Mouse (Mus musculus) hindbrain, embryonic 11.5 days (tissue): Measurements from ENCODE around the gene 2010300C02Rik. TPM values are rescaled to one million over a fixed set of nuclear protein-coding genes. Genes with fewer than 3 reads are reported as not detected.
"Not testable (repeated sequence)": the region's sequence is repeated elsewhere in the genome, so short reads cannot be mapped to it uniquely, and the experiment has no call there.

Source experiments
- ATAC-seq: fragments of 200-750 bp; cut with Nextera tagmentation; 2 replicates; pipeline ENCODE4 v1.8.0; 2017; ENCODE audit warnings: mild to moderate bottlenecking, moderate TSS enrichment, moderate library complexity; ENCODE audit not compliant: low FRiP score
- DNase-seq: peaks from one replicate; pipeline ENCODE4 v3.0.0-alpha.2; 2015; ENCODE audit warnings: low spot score
- H3K27ac ChIP-seq: fragments of 300-500 bp; sonication (generic); 2 replicates; pipeline ENCODE4 v1.5.1; 2014; ENCODE audit warnings: mild to moderate bottlenecking, low read depth, low read length
- H3K27me3 ChIP-seq: fragments of 300-500 bp; sonication (generic); 2 replicates; pipeline ENCODE4 v1.6.1; 2014; ENCODE audit warnings: mild to moderate bottlenecking, low read length, moderate library complexity, mixed read lengths; ENCODE audit not compliant: control insufficient read depth, insufficient read depth
- H3K36me3 ChIP-seq: fragments of 300-500 bp; sonication (generic); 2 replicates; pipeline ENCODE4 v1.6.1; 2014; ENCODE audit warnings: mild to moderate bottlenecking, low read length, moderate library complexity, mixed read lengths; ENCODE audit not compliant: control insufficient read depth, insufficient read depth
- H3K4me1 ChIP-seq: fragments of 300-500 bp; sonication (generic); replicated peaks from 2 replicates; pipeline ENCODE4 v1.6.1; 2014; ENCODE audit warnings: low read length, mixed read lengths; ENCODE audit not compliant: control insufficient read depth, insufficient read depth
- H3K4me2 ChIP-seq: fragments of 300-500 bp; sonication (generic); replicated peaks from 2 replicates; pipeline ENCODE4 v1.6.1; 2014; ENCODE audit warnings: mild to moderate bottlenecking, low read depth, low read length
- H3K4me3 ChIP-seq: fragments of 300-500 bp; sonication (generic); 2 replicates; pipeline ENCODE4 v1.5.1; 2014; ENCODE audit warnings: low read depth, low read length
- H3K9ac ChIP-seq: fragments of 300-500 bp; sonication (generic); 2 replicates; pipeline ENCODE4 v1.6.1; 2014; ENCODE audit warnings: low read depth, low read length
- H3K9me3 ChIP-seq: fragments of 300-500 bp; sonication (generic); 2 replicates; pipeline ENCODE4 v1.6.1; 2016; ENCODE audit warnings: low read length; ENCODE audit not compliant: control insufficient read depth
- WGBS: fragments of 180-500 bp; shearing (Covaris S2); extraction: QIAGEN DNeasy Blood & Tissue Kit; methylation state at CpG from one replicate; pipeline ENCODE4 v1.1.7; 2014; 5-methylcytosine and 5-hydroxymethylcytosine counted together
- polyA plus RNA-seq: library from polyadenylated mRNA; unstranded; fragments of >200 nt; fragmentation: Nextera tagmentation; extraction: Ambion mirVana; gene quantifications from 2 replicates; pipeline ENCODE4 v1.2.1, GENCODE M21; 2014

The 2010300C02Rik gene
- polyA plus RNA-seq, 1 experiment from 2014 or later = 0.66 TPM

DNA sequence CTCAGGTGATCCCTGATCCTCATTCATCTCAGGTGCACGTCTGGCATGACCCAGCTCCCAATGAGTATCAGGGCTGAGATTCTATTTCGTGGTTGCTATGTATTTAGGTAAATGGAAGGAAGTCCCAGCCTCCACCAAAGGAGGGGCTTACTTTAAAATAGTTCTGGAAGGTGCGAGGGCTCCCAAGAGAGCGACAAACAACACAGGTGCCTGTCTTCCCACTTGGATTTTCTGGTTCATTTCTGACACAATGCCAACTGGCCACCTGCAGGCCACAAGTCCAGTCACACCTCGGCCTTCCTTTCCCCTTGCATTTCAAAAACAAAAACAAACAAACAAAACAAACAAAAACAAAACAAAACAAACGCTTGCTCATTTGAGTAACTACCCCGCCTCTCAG is 1.4 kb downstream of the 2010300C02Rik start:
- Histone ChIP-seq H3K27ac (no peak overlapping the region), H3K27me3 (peaks cover 10% of the 10 kb centered on the region), H3K9ac (no peak overlapping the region), H3K36me3 (no peaks in the 10 kb centered on the region), H3K4me3 (no peak overlapping the region), H3K4me1 (peaks cover 2% of the 10 kb centered on the region; the same call in 1 of the 2 replicates), H3K9me3 (no peaks in the 10 kb centered on the region), H3K4me2 (no peak overlapping the region)
- no peak for ATAC-seq
- DNase-seq = no peak
- 53% methylated on average over 7 of the region's 7 CpGs for WGBS

DNA sequence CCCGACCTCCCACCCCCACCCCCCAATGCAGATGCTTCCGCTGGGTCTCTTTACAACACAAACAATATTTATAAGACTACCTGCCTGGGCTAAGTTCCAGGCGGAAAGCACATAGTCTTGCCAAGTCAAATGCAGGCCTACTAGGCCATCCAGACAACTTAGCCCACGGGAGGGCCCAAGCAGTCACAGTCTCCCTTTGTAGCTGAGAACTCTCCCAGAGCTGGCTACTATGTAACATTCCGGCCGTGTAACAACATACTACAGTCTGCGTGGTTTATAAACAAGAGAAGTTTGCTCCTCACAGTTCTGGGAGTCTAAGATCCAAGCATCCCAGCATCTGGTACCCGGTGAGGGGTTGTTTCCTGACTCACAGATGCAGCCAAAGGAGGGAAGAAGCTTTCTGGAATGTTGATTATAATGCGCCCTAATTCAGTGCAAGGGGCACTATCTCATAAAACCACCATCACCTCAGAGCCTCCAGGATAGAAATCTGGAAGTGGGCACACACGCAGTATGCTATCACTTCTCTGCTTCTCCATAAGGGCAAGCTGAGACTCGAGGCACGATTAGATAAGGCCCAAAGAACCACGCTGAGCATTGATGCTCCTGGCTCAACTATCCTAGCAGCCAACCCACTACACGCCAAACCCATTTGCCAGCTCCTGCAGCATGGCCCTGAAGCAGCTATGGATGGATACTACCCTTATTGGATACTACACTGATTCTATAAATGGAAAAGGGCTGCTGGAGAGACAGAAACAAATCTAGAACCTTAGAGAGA is 2.3 kb downstream of the 2010300C02Rik start:
- Histone ChIP-seq H3K4me1 (peaks cover 2% of the 10 kb centered on the region; the same call in 1 of the 2 replicates), H3K4me2 (no peak overlapping the region), H3K9ac (no peak overlapping the region), H3K9me3 (no peaks in the 10 kb centered on the region), H3K36me3 (no peaks in the 10 kb centered on the region), H3K4me3 (no peak overlapping the region), H3K27ac (no peak overlapping the region), H3K27me3 (peaks cover 10% of the 10 kb centered on the region)
- DNase-seq = no peak
- WGBS = 83% methylated on average over 14 of the region's 14 CpGs
- ATAC-seq = no peak

DNA sequence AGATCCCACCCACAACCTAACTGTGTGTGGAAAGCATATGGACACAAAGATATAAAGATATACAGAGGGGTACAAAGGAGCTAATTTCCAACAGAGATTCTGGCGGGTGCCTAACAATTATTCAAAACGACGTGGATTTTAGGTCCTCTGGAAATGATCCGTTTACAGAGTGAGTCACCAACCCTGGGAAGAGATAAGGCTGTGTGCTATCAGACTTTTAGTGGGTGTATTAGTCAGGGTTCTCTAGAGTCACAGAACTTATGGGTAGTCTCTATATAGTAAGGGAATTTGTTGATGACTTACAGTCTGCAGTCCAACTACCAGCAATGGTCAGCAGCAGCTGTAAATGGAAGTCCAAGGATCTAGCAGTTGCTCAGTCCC is 7.5 kb downstream of the 2010300C02Rik start:
- not testable (repeated sequence) for H3K9ac ChIP-seq, H3K36me3 ChIP-seq, DNase-seq, H3K4me1 ChIP-seq, H3K27ac ChIP-seq, H3K9me3 ChIP-seq, H3K4me3 ChIP-seq, H3K27me3 ChIP-seq, H3K4me2 ChIP-seq, ATAC-seq
- WGBS = 82% methylated on average over 4 of the region's 4 CpGs

DNA sequence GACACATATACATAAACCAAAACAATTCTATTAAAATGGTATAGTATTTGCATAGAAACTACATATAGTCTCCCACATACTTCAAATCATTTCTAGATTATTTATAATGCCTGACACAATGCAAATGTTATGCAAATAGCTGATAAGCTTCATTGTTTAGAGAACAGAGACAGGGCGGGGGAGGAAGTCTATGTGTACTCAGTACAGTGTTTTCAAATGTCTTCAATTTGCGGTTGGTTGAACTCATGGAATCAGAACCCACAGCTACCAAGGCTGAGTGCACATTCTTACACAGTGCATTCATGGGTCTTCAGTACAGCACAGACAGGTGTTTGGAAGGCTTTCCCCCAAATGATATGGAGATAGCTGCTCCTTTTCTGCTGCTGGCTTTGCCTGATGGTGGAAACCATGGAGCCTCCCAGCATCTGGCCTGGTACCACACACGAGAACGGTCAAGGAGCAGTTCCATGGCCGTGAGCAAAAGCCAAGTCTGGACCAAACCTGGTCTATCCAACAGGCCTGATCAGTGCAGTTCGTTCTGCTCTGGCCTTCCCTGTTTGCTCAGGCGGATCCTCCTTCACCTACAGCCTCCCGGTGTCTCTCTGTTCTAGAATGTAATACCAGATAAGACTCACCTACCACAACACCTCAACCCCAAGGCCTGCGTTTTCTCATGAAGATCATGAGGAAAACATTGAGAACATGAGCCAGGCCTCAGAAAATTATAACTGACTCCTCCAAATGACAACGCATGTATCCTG is 8.1 kb downstream of the 2010300C02Rik start:
- Histone ChIP-seq H3K9ac (no peak overlapping the region), H3K36me3 (no peaks in the 10 kb centered on the region), H3K9me3 (no peaks in the 10 kb centered on the region), H3K27ac (no peak overlapping the region), H3K4me2 (no peak overlapping the region), H3K4me1 (no peaks in the 10 kb centered on the region), H3K4me3 (no peak overlapping the region), H3K27me3 (no peaks in the 10 kb centered on the region)
- DNase-seq (no peak), ATAC-seq (no peak)
- 91% methylated on average over 10 of the region's 10 CpGs for WGBS

DNA sequence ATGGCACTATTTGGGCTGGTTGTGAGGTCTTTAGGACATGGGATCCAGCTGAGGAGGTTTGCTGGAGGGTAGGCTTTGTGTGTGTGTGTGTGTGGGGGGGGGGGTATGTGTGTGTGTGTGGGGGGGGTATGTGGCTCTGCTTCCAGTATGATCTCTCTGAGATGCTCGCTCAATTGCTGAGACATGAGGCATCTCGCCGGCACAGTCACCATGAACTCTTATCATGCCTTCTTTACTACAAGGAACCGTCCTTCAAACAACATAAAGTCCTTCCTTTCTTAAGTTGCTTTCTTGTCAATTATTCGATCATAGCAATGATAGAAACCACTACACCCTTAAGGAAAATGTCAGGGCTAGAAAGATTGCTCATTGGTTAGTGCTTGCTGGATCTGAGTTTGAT is 8.8 kb downstream of the 2010300C02Rik start:
- ATAC-seq (no peak), DNase-seq (no peak)
- Histone ChIP-seq H3K4me1 (no peaks in the 10 kb centered on the region), H3K4me2 (no peak overlapping the region), H3K9ac (no peak overlapping the region), H3K27me3 (no peaks in the 10 kb centered on the region), H3K36me3 (no peaks in the 10 kb centered on the region), H3K4me3 (no peak overlapping the region), H3K27ac (no peak overlapping the region), H3K9me3 (no peaks in the 10 kb centered on the region)
- WGBS = 98% methylated on average over 5 of the region's 5 CpGs

DNA sequence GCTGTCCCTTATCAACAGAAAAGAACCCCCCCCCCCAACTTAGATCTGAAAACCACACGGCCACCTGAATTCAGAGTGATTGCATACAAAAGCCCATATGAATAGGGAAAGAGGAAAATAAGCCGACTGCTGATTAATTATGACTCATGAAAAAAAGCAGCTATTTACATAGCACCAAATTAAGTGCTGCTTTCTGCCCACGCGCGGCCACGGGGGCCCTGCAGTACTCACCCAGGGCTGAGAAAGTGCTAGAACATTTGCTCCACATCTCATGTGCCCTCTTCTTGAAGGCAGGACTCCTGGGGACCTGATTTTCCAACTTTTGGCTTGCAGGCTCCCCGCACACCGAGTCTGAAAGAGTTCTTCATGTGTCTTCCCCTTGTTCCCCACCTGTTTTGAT is 10.1 kb downstream of the 2010300C02Rik start:
- Histone ChIP-seq H3K4me2 (no peak overlapping the region), H3K27ac (no peak overlapping the region), H3K27me3 (no peaks in the 10 kb centered on the region), H3K4me1 (no peaks in the 10 kb centered on the region), H3K4me3 (no peak overlapping the region), H3K9me3 (no peaks in the 10 kb centered on the region), H3K36me3 (no peaks in the 10 kb centered on the region), H3K9ac (no peak overlapping the region)
- DNase-seq = no peak
- ATAC-seq = no peak
- WGBS = 89% methylated on average over 8 of the region's 8 CpGs

DNA sequence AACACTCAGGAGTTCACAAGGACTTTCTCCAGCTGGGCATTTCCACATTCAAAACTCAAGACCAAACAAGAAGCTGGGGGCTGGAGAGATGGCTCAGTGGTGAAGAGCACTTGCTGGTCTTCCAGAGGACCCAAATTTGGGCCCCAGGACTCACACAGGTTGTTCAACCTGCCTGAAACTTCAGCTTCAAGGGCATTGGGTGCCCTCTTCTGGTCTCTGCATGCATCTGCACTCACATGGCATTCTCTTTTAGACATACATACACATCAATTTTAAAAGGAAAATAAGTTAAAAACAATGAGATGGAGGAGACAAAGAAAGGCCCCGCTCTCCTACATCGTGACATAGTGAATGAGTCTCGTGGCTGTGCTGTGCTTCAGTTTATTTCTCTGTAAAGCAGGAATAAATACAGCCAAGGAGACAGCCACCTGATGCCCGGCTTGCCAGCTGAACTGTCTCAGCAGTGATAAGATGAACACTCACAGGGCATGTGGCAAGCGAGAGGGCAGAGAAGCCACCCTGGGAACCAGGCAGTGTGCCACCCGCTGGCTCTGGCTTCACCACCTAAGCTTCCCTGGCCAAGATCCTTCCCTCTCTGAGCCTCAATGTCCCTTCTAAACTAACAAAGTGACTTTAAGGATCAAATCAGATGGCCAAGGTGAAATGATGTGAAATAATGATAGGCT is 11.5 kb downstream of the 2010300C02Rik start:
- no peak overlapping the region for H3K4me3 ChIP-seq
- DNase-seq = no peak
- no peak for ATAC-seq
- H3K27ac ChIP-seq = no peak overlapping the region
- H3K4me1 ChIP-seq = no peaks in the 10 kb centered on the region
- no peaks in the 10 kb centered on the region for H3K9me3 ChIP-seq
- no peak overlapping the region for H3K9ac ChIP-seq
- 91% methylated on average over 6 of the region's 6 CpGs for WGBS
- H3K36me3 ChIP-seq = no peaks in the 10 kb centered on the region
- no peaks in the 10 kb centered on the region for H3K27me3 ChIP-seq
- no peak overlapping the region for H3K4me2 ChIP-seq

DNA sequence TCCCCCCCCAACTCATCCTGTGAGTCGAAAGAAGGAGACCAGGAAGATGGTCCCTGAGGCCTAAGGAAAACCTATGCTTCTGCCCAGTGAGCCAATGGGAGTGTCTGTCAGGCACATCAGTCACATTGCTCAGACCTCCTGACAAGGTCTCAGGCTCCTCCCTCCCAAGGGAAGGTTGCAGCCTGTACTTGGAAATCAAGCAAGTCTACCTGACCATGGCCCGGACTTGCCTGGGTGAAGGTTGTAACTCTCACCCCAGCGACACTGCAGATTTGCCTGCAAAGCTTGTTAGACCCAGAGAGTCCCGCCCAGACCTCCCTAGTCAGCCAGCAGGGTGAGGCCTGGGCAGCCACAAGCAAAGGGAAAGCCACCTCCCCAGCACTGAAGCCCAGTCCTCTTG is 17.6 kb downstream of the 2010300C02Rik start:
- H3K27ac ChIP-seq = no peak overlapping the region
- H3K27me3 ChIP-seq = no peaks in the 10 kb centered on the region
- no peak overlapping the region for H3K4me3 ChIP-seq
- DNase-seq (no peak), ATAC-seq (no peak)
- H3K9ac ChIP-seq = no peak overlapping the region
- 68% methylated on average over 4 of the region's 4 CpGs for WGBS
- H3K9me3 ChIP-seq = no peaks in the 10 kb centered on the region
- no peak overlapping the region for H3K4me2 ChIP-seq
- H3K36me3 ChIP-seq = no peaks in the 10 kb centered on the region
- H3K4me1 ChIP-seq = no peaks in the 10 kb centered on the region
